Mouse (Mus musculus) brain, embryonic 14.5 days (tissue): Measurements from ENCODE around the gene Olfr1265. TPM values are rescaled to one million over a fixed set of nuclear protein-coding genes. Genes with fewer than 3 reads are reported as not detected.

ENCODE experiments used
- DNase-seq: peaks from one replicate; pipeline ENCODE4 v3.0.0-alpha.2; 2011; ENCODE audit warnings: low read depth
- CTCF ChIP-seq: fragments of 200-500 bp; IDR thresholded peaks from 2 replicates; pipeline ENCODE4 v1.5.1; 2012; ENCODE audit warnings: inconsistent platforms, mild to moderate bottlenecking, moderate library complexity, borderline replicate concordance; ENCODE audit not compliant: insufficient read depth, insufficient read length; ENCODE audit errors: extremely low read depth
- POLR2A ChIP-seq: fragments of 200-500 bp; IDR thresholded peaks from 2 replicates; pipeline ENCODE4 v1.6.1; 2012; ENCODE audit warnings: mild to moderate bottlenecking, inconsistent platforms, borderline replicate concordance; ENCODE audit not compliant: poor library complexity, insufficient read depth, insufficient read length, severe bottlenecking; ENCODE audit errors: extremely low read depth
- polyA plus RNA-seq: library from polyadenylated mRNA; depleted of rRNA; stranded (reverse); fragments of >200 nt; gene quantifications from 2 replicates; pipeline ENCODE4 v1.2.3, GENCODE M21; 2012; rRNA removed

Gene Olfr1265
- polyA plus RNA-seq: not detected in 2 replicates

DNA sequence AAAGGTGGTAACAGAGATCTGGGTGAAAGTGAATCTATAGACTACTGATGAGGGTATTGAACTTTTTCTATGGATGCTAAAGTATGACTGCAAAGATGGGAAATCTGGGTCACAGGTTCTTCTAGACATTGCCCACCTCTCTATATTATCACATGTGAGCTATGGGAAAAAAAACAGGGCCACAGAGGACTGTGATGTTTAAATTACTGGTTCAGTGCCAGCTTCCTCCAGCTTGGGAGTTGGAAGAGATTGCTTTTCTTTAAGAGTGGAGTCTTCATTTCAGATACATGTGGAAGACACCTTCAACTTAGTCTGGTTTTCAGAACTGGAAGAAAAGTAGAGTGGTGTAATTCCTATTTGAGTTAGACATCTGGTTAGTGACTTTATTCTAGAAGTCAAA lies at the start of gene Olfr1265:
Olfr1265 (plus strand) TSS at position 301 of the 400 bp plus-strand sequence.
- DNase-seq: no peak

DNA sequence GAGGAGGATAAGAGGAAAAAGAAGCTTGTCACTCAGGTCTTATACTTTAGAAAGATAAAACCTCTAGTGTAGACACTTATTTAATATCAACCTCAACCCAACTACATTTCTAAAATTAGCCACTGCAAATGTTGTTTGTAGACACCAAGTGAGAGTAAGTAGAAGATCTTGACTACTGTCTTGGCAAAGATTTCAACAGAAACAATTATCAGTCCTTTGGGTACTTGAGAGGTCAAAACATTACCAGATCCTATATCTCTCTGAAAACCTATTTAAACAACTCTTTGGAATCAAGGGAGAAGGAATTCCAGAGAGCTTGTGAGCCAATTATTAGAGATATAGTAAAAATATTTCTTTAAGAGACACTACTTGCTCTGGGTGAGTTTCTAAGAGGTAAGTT lies 44.2 kb upstream of the Olfr1265 start, which contains the start of gene Olfr1261:
Olfr1261 (plus strand) TSS at position 301 of the 400 bp plus-strand sequence.
- no peak for TF ChIP-seq CTCF
- no peak for TF ChIP-seq POLR2A
- DNase-seq: no peak

More for the DNA sequence above, at the start of gene Olfr1265:
- no peak for TF ChIP-seq CTCF
- no peak for TF ChIP-seq POLR2A

DNA sequence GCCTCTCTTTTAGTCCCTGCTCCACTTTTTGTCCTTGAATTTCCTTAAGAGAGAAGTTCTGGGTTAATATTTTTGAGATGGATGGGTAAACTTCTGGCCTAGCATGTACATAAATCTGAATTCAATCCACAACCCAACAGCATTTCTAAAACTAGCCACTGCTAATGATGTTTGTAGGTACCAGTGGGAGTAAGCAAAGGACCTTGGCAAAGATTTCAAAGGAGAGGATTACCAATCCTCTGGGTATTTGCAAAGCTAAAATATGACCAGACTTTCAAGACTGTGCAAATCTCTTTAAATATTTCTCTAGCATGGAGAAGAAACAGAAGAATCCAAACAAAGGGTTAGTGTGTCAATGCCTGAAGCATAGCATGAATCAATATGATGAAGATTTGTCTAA lies 35.3 kb upstream of the Olfr1265 start, which contains the start of gene Olfr1262:
Olfr1262 (plus strand) TSS at position 301 of the 400 bp plus-strand sequence.
- no peak for TF ChIP-seq CTCF
- no peak for TF ChIP-seq POLR2A

DNA sequence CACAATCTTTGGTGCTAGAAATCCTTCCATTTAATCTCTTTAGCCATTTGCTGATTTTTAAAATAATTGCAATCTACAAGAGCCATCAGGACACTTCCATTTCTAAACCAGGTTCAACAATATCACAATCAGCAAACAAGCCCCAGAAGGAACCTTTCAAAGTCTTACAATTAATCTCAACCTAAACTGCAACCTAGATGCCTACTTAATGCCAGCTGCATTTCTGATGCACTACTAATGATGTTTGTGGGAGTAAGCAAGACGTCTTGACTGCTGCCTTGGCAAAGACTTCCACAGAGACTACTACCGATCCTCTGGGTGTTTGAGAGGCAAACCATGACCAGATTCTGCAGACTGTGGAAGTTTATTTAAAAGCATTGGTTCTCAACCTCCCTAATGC lies 23.3 kb upstream of the Olfr1265 start, which contains the start of gene Olfr1263:
Olfr1263 (plus strand) TSS at position 301 of the 400 bp plus-strand sequence.
- TF ChIP-seq CTCF (no peak), POLR2A (no peak)

More for the DNA sequence above, 35.3 kb upstream of the Olfr1265 start, which contains the start of gene Olfr1262:
- peak; percentile 3 for DNase-seq

DNA sequence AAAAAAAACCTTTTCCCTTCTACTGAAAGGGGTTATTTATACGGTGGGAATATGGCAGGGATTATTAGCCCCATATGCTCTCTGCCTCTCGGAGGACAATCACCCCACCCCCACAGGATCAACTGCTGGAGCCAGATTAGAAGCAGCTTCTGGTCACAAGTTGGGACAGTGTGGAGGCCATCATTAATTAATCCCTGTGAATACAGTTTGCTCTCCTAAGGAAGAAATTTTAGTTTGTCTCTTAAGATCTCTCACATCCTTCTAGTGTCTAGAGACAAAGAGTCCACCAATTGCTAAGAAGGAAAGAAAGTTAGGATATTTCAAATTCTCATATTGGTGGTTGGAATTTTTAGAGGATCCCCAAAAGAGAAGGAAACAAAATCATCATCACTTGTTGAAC lies 9.7 kb upstream of the Olfr1265 start, which contains the start of gene Olfr1264:
Olfr1264 (minus strand) TSS at position 101 of the 400 bp plus-strand sequence.
- TF ChIP-seq CTCF (no peak), POLR2A (no peak)
- DNase-seq: no peak

More for the DNA sequence above, 23.3 kb upstream of the Olfr1265 start, which contains the start of gene Olfr1263:
- DNase-seq: no peak

DNA sequence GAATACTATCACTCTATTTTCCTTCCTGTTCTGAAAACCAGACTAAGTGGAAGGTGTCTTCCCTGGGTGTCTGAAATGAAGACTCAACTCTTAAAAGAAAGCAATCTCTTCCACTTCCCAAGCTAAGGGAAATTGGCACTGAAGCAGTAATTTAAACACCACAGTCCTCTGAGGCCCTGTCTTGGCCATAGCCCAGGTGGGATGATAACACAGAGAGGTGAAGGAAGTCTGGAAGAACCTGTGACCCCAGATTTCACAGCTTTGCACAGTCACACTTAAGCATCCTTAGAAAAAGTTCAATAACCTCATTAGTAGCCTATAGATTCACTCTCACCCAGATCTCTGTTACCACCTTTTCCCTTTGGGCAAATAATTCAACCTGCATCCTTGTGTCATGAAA lies 28.4 kb downstream of the Olfr1265 start, which contains the start of gene Olfr140:
Olfr140 (minus strand) TSS at position 101 of the 400 bp plus-strand sequence.
- no peak for DNase-seq
- TF ChIP-seq POLR2A: no peak
- TF ChIP-seq CTCF: no peak

DNA sequence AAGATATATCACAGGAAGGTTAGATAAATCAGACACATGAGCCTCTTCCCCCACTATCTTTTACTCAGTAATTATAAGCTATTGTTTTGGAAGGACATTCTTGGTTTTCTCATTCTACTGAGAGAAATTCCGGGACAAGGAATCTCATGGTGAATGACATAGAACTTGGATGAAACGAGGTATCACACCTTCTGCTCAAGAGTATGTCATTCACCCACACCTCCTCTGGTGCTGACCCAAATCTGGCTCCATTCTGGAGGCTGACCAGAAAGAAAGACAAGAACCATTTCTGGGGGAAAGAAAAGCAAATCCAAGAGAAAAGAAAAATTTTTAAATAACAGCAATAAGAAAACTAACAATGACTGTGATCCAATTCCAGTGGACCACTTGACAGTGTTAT lies 34.9 kb downstream of the Olfr1265 start:
- no peak for TF ChIP-seq POLR2A
- TF ChIP-seq CTCF: no peak
- DNase-seq: no peak

Other genes starting within 250 kb of the Olfr1265 start
- gene Olfr1254, start 241.7 kb upstream of the Olfr1265 start, polyA plus RNA-seq: not detected in 2 replicates
- not detected in 2 replicates for gene Olfr1255, start 223.3 kb upstream of the Olfr1265 start, polyA plus RNA-seq
- not detected in 2 replicates for gene Olfr1256, start 193.8 kb upstream of the Olfr1265 start, polyA plus RNA-seq
- gene Olfr48, start 187.1 kb upstream of the Olfr1265 start, polyA plus RNA-seq: 0.07 and 0.13 TPM in 2 replicates
- gene Olfr1257, start 156.9 kb upstream of the Olfr1265 start, polyA plus RNA-seq: not detected in 2 replicates
- gene Olfr1258, start 108.0 kb upstream of the Olfr1265 start, polyA plus RNA-seq: not detected in 2 replicates
- not detected in 2 replicates for gene Olfr1259, start 86.7 kb upstream of the Olfr1265 start, polyA plus RNA-seq
- gene Olfr1260, start 61.0 kb upstream of the Olfr1265 start, polyA plus RNA-seq: not detected in 2 replicates
- not detected in 2 replicates for gene Olfr1261, start 44.1 kb upstream of the Olfr1265 start, polyA plus RNA-seq
- not detected in 2 replicates for gene Olfr1262, start 35.2 kb upstream of the Olfr1265 start, polyA plus RNA-seq
- gene Olfr1263, start 23.2 kb upstream of the Olfr1265 start, polyA plus RNA-seq: not detected in 2 replicates
- gene Olfr1264, start 9.8 kb upstream of the Olfr1265 start, polyA plus RNA-seq: not detected in 2 replicates
- gene Olfr140, start 28.3 kb downstream of the Olfr1265 start, polyA plus RNA-seq: not detected in 2 replicates
- not detected in 2 replicates for gene Olfr1269, start 86.1 kb downstream of the Olfr1265 start, polyA plus RNA-seq
- gene Olfr32, start 107.0 kb downstream of the Olfr1265 start, polyA plus RNA-seq: not detected in 2 replicates
- gene Olfr1270, start 117.8 kb downstream of the Olfr1265 start, polyA plus RNA-seq: not detected in 2 replicates
- gene Olfr1506, start 189.2 kb downstream of the Olfr1265 start, polyA plus RNA-seq: not detected in 2 replicates
- gene Olfr142, start 222.3 kb downstream of the Olfr1265 start, polyA plus RNA-seq: not detected in 2 replicates
- gene Olfr1271, start 235.7 kb downstream of the Olfr1265 start, polyA plus RNA-seq: not detected in 2 replicates